Mouse (Mus musculus) kidney, embryonic 15.5 days (tissue): ENCODE measurements around the gene Gm9844. TPM values are rescaled to one million over a fixed set of nuclear protein-coding genes. Genes with fewer than 3 reads are reported as not detected.

Experiments
- ATAC-seq: fragments of 200-750 bp; cut with Nextera tagmentation; replicated peaks from 2 replicates; pipeline ENCODE4 v1.8.0; 2017; ENCODE audit warnings: moderate TSS enrichment; ENCODE audit not compliant: low FRiP score
- H3K27ac ChIP-seq: fragments of 300-500 bp; sonication (generic); 2 replicates; pipeline ENCODE4 v1.5.1; 2015; ENCODE audit warnings: mild to moderate bottlenecking, inconsistent platforms
- H3K27me3 ChIP-seq: fragments of 300-500 bp; sonication (generic); 2 replicates; pipeline ENCODE4 v1.6.1; 2015; ENCODE audit warnings: inconsistent platforms
- H3K36me3 ChIP-seq: fragments of 300-500 bp; sonication (generic); 2 replicates; pipeline ENCODE4 v1.6.1; 2015; ENCODE audit warnings: inconsistent platforms
- H3K4me1 ChIP-seq: fragments of 300-500 bp; sonication (generic); 2 replicates; pipeline ENCODE4 v1.6.1; 2015; ENCODE audit warnings: inconsistent platforms
- H3K4me2 ChIP-seq: fragments of 300-500 bp; sonication (generic); 2 replicates; pipeline ENCODE4 v1.6.1; 2015; ENCODE audit warnings: moderate library complexity, mild to moderate bottlenecking, inconsistent platforms
- H3K4me3 ChIP-seq: fragments of 300-500 bp; sonication (generic); replicated peaks from 2 replicates; pipeline ENCODE4 v1.5.1; 2015; ENCODE audit warnings: mild to moderate bottlenecking, inconsistent platforms
- H3K9ac ChIP-seq: fragments of 300-500 bp; sonication (generic); 2 replicates; pipeline ENCODE4 v1.6.1; 2015; ENCODE audit warnings: mild to moderate bottlenecking, inconsistent platforms
- H3K9me3 ChIP-seq: fragments of 300-500 bp; sonication (generic); replicated peaks from 2 replicates; pipeline ENCODE4 v1.6.1; 2016; ENCODE audit warnings: inconsistent platforms
- WGBS: fragments of 180-500 bp; shearing (Covaris S2); methylation state at CpG from one replicate; pipeline ENCODE4 v1.1.7; 2015; ENCODE audit warnings: mixed read lengths; 5-methylcytosine and 5-hydroxymethylcytosine counted together
- polyA plus RNA-seq: library from polyadenylated mRNA; unstranded; fragments of >200 nt; fragmentation: Nextera tagmentation; extraction: Ambion mirVana; gene quantifications from 2 replicates; pipeline ENCODE4 v1.2.1, GENCODE M21; 2015

The Gm9844 gene
- polyA plus RNA-seq, 1 experiment from 2014 or later, result 15.3 TPM

GRCm38 (mm10) chr7:24904936-24905335 is 42.9 kb downstream of the Gm9844 start:
- peak overlapping the region; percentile 65 for H3K4me2 ChIP-seq
- peak overlapping the region; percentile 74 for H3K4me3 ChIP-seq
- H3K36me3 ChIP-seq, result peaks cover 26% of the 10 kb centered on the region
- H3K4me1 ChIP-seq, result peaks cover 49% of the 10 kb centered on the region
- H3K9ac ChIP-seq, result peak overlapping the region; percentile 78
- H3K9me3 ChIP-seq, result no peaks in the 10 kb centered on the region
- H3K27ac ChIP-seq, result peak overlapping the region; percentile 90
- 12% methylated on average over 3 of the region's 3 CpGs for WGBS
- ATAC-seq, result no peak
- no peaks in the 10 kb centered on the region for H3K27me3 ChIP-seq

- Histone ChIP-seq H3K27me3 (no peaks in the 10 kb centered on the region), H3K4me1 (peaks cover 49% of the 10 kb centered on the region), H3K36me3 (peaks cover 38% of the 10 kb centered on the region), H3K4me3 (no peak overlapping the region), H3K9me3 (no peaks in the 10 kb centered on the region), H3K4me2 (peak overlapping the region; percentile 29), H3K27ac (0 out of 2 replicates have a peak overlapping the region, but pooled peaks have one; percentile 38), H3K9ac (0 out of 2 replicates have a peak overlapping the region, but pooled peaks have one; percentile 10)
- no peak for ATAC-seq
- 17% methylated on average over 6 of the region's 6 CpGs for WGBS
Measured at GRCm38 (mm10) chr7:24906551-24906950, 44.5 kb downstream of the Gm9844 start.

GRCm38 (mm10) chr7:24907211-24907748 is 45.3 kb downstream of the Gm9844 start:
- H3K9me3 ChIP-seq, result no peaks in the 10 kb centered on the region
- H3K36me3 ChIP-seq, result peaks cover 45% of the 10 kb centered on the region
- peak overlapping the region; percentile 38 for H3K27ac ChIP-seq
- WGBS, result 25% methylated on average over 13 of the region's 13 CpGs
- H3K4me3 ChIP-seq, result no peak overlapping the region
- 0 out of 2 replicates have a peak overlapping the region, but pooled peaks have one; percentile 10 for H3K9ac ChIP-seq
- peak overlapping the region; percentile 29 for H3K4me2 ChIP-seq
- no peak for ATAC-seq
- H3K4me1 ChIP-seq, result peaks cover 43% of the 10 kb centered on the region
- no peaks in the 10 kb centered on the region for H3K27me3 ChIP-seq

Other genes with a start within 250 kb of the Gm9844 start
- gene Lypd3, start 225.7 kb upstream of the Gm9844 start, polyA plus RNA-seq, result 1.0 and 1.2 TPM in 2 replicates
- not detected in 2 replicates for gene Tex101, start 185.5 kb upstream of the Gm9844 start, polyA plus RNA-seq
- not detected in 2 replicates for gene BC049730, start 153.0 kb upstream of the Gm9844 start, polyA plus RNA-seq
- gene Gm4763, start 135.3 kb upstream of the Gm9844 start, polyA plus RNA-seq, result not detected in 2 replicates
- 0.36 and 0.38 TPM in 2 replicates for gene Cd177, start 101.9 kb upstream of the Gm9844 start, polyA plus RNA-seq
- not detected in 2 replicates for gene Ceacam10, start 85.0 kb upstream of the Gm9844 start, polyA plus RNA-seq
- not detected in 2 replicates for gene Lypd4, start 7.7 kb downstream of the Gm9844 start, polyA plus RNA-seq
- gene Dmrtc2, start 7.8 kb downstream of the Gm9844 start, polyA plus RNA-seq, result not detected in 2 replicates
- 2,383 and 2,806 TPM in 2 replicates for gene Rps19, start 22.2 kb downstream of the Gm9844 start, polyA plus RNA-seq
- gene Cd79a, start 35.2 kb downstream of the Gm9844 start, polyA plus RNA-seq, result 1.8 TPM in 2 replicates
- gene Arhgef1, start 40.7 kb downstream of the Gm9844 start, polyA plus RNA-seq, result 92.5 and 101 TPM in 2 replicates
- not detected in 2 replicates for gene Gm4881, start 82.3 kb downstream of the Gm9844 start, polyA plus RNA-seq
- 143 and 153 TPM in 2 replicates for gene Rabac1, start 110.5 kb downstream of the Gm9844 start, polyA plus RNA-seq
- 0.68 and 2.1 TPM in 2 replicates for gene Atp1a3, start 143.7 kb downstream of the Gm9844 start, polyA plus RNA-seq
- gene Grik5, start 210.1 kb downstream of the Gm9844 start, polyA plus RNA-seq, result 5.1 and 7.0 TPM in 2 replicates
- 33.9 and 37.1 TPM in 2 replicates for gene Zfp574, start 210.4 kb downstream of the Gm9844 start, polyA plus RNA-seq